Mouse (Mus musculus) embryonic facial prominence, embryonic 13.5 days (tissue): ENCODE measurements around the gene Prkch. TPM values are rescaled to one million over a fixed set of nuclear protein-coding genes. Genes with fewer than 3 reads are reported as not detected.
A peak's percentile ranks its signal among the peaks of the same experiment; 100 is the strongest.

Experiments used
- ATAC-seq: fragments of 200-750 bp; cut with Nextera tagmentation; 2 replicates; pipeline ENCODE4 v1.8.0; 2017; ENCODE audit warnings: low read depth; ENCODE audit not compliant: insufficient number of reproducible peaks, insufficient read depth, low FRiP score, low TSS enrichment
- H3K27ac ChIP-seq: fragments of 300-500 bp; sonication (generic); 2 replicates; pipeline ENCODE4 v1.5.1; 2015; ENCODE audit warnings: moderate library complexity, mild to moderate bottlenecking, inconsistent platforms
- H3K27me3 ChIP-seq: fragments of 300-500 bp; sonication (generic); 2 replicates; pipeline ENCODE4 v1.6.1; 2015; ENCODE audit warnings: mild to moderate bottlenecking, inconsistent platforms
- H3K36me3 ChIP-seq: fragments of 300-500 bp; sonication (generic); 2 replicates; pipeline ENCODE4 v1.6.1; 2015; ENCODE audit warnings: mild to moderate bottlenecking, inconsistent platforms
- H3K4me1 ChIP-seq: fragments of 300-500 bp; sonication (generic); 2 replicates; pipeline ENCODE4 v1.6.1; 2015; ENCODE audit warnings: inconsistent platforms
- H3K4me2 ChIP-seq: fragments of 300-500 bp; sonication (generic); 2 replicates; pipeline ENCODE4 v1.6.1; 2015; ENCODE audit warnings: moderate library complexity, mild to moderate bottlenecking, inconsistent platforms
- H3K4me3 ChIP-seq: fragments of 300-500 bp; sonication (generic); 2 replicates; pipeline ENCODE4 v1.5.1; 2015; ENCODE audit warnings: mild to moderate bottlenecking, inconsistent platforms
- H3K9ac ChIP-seq: fragments of 300-500 bp; sonication (generic); 2 replicates; pipeline ENCODE4 v1.6.1; 2015; ENCODE audit warnings: mild to moderate bottlenecking, inconsistent platforms
- H3K9me3 ChIP-seq: fragments of 300-500 bp; sonication (generic); 2 replicates; pipeline ENCODE4 v1.6.1; 2016; ENCODE audit warnings: inconsistent platforms
- WGBS: fragments of 180-500 bp; shearing (Covaris S2); methylation state at CpG from one replicate; pipeline ENCODE4 v1.1.7; 2015; ENCODE audit warnings: mixed read lengths; 5-methylcytosine and 5-hydroxymethylcytosine counted together
- polyA plus RNA-seq: library from polyadenylated mRNA; unstranded; fragments of >200 nt; fragmentation: Nextera tagmentation; extraction: Ambion mirVana; gene quantifications from 2 replicates; pipeline ENCODE4 v1.2.1, GENCODE M21; 2015

Prkch gene
- polyA plus RNA-seq, 1 experiment from 2014 or later = 13.3 TPM

DNA sequence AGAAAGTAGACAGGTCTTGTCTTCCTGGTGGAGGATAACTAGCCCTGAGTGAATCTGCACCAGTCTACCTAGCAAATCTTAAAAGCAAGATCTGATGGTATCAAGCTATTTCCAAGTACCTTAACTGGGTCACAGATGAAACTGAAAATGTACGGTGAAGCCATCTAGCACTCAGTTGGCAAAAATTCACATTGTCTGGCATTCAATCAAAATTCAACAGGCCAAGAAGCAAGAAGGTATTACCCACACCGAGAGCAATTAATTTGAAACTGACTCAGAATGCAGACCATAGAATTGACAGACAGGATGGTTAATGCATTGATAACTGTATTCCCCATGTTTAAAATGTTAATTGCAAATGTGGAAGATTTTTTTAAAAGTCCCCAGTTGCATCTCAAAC, 82.1 kb downstream of the Prkch start:
- ATAC-seq = no peak
- no peak overlapping the region for H3K4me2 ChIP-seq
- H3K4me3 ChIP-seq = no peak overlapping the region
- H3K36me3 ChIP-seq = no peaks in the 10 kb centered on the region
- 86% methylated on average over 2 of the region's 2 CpGs for WGBS
- H3K9me3 ChIP-seq = no peaks in the 10 kb centered on the region
- H3K27ac ChIP-seq = no peak overlapping the region
- H3K4me1 ChIP-seq = peaks cover 8% of the 10 kb centered on the region
- no peak overlapping the region for H3K9ac ChIP-seq
- H3K27me3 ChIP-seq = no peaks in the 10 kb centered on the region

DNA sequence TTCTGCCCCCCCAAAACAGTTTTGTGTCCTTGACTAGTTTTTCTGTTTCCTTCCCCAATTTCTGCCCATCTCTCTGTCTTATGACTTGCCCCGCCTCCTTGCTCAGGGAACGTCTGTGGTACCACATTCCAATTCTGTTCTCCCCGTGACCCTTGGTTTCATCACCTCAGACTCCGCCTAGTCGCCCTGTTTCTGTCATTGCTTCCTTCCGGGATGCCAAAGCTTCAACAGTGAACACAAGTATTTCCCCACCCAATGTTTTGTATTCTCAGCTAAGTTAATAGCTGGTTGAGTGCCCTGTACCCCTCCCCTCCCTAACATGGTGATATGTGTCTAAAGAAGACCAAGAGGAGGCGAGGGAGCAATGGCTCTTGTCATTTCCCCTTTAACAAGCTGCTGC, 83.0 kb downstream of the Prkch start:
- ATAC-seq = no peak

GRCm38 (mm10) chr12:73670739-73671138, 86.1 kb downstream of the Prkch start:
- Histone ChIP-seq H3K9me3 (no peaks in the 10 kb centered on the region), H3K27ac (0 out of 2 replicates have a peak overlapping the region, but pooled peaks have one; percentile 52), H3K9ac (no peak overlapping the region), H3K36me3 (no peaks in the 10 kb centered on the region), H3K4me1 (peaks cover 26% of the 10 kb centered on the region), H3K4me2 (no peak overlapping the region), H3K4me3 (no peak overlapping the region), H3K27me3 (no peaks in the 10 kb centered on the region)
- 76% methylated on average over 6 of the region's 6 CpGs for WGBS
- ATAC-seq = no peak

More for the DNA sequence above, 83.0 kb downstream of the Prkch start:
- no peak overlapping the region for H3K27ac ChIP-seq
- H3K9me3 ChIP-seq = no peaks in the 10 kb centered on the region
- H3K9ac ChIP-seq = no peak overlapping the region
- peaks cover 16% of the 10 kb centered on the region for H3K4me1 ChIP-seq
- no peaks in the 10 kb centered on the region for H3K36me3 ChIP-seq
- no peak overlapping the region for H3K4me3 ChIP-seq
- H3K27me3 ChIP-seq = no peaks in the 10 kb centered on the region
- WGBS = 78% methylated on average over 7 of the region's 7 CpGs
- H3K4me2 ChIP-seq = no peak overlapping the region

GRCm38 (mm10) chr12:73671540-73671939, 86.9 kb downstream of the Prkch start:
- Histone ChIP-seq H3K4me1 (peaks cover 26% of the 10 kb centered on the region), H3K9me3 (no peaks in the 10 kb centered on the region), H3K4me2 (no peak overlapping the region), H3K36me3 (no peaks in the 10 kb centered on the region), H3K4me3 (no peak overlapping the region), H3K9ac (no peak overlapping the region), H3K27ac (peak overlapping the region; percentile 52; the same call in 1 of the 2 replicates), H3K27me3 (no peaks in the 10 kb centered on the region)
- WGBS = 32% methylated on average over 3 of the region's 3 CpGs
- no peak for ATAC-seq

DNA sequence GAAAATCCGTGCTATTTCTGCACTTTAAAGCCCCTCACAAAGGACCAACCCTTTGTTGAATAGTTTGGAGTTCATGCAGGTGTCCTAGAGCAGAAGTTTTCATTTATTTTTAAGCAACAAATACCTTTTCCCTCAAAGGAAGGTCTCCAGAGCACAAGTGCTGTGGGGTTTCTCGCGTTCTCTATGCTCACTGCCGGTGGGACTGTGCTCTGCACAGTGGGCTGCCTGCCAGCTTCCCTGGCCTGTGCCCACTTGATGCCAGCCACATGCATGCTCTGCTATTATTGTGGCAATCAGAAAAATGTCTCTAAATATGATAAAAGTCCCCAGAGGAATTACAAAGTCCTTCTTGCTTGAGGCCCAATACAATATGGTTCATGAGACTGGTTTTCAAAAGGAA, 87.4 kb downstream of the Prkch start:
- Histone ChIP-seq H3K27ac (0 out of 2 replicates have a peak overlapping the region, but pooled peaks have one; percentile 18), H3K27me3 (no peaks in the 10 kb centered on the region), H3K36me3 (no peaks in the 10 kb centered on the region), H3K9ac (no peak overlapping the region), H3K4me1 (peaks cover 26% of the 10 kb centered on the region), H3K4me2 (no peak overlapping the region), H3K4me3 (no peak overlapping the region), H3K9me3 (no peaks in the 10 kb centered on the region)
- ATAC-seq = no peak
- WGBS = 55% methylated on average over 4 of the region's 4 CpGs

DNA sequence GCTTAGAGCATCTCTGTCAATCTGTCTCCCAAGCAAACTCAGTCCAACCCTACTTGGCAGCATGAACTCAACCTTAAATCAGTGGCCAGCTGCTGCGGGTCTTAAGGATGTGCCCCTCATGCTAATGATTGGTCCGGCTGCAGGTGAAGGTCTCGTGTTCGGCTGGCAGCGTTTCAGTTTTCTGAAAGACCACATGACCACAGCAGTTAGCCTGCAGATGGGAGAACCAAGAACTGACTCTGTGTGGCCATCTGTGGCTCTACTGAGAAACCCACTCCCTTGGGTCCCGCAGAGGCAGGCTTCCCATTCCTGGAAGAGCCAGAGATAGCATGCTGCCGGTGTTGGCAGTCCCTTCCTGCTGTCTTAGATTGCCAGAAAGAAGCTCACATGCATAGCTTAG, 89.2 kb downstream of the Prkch start:
- peaks cover 26% of the 10 kb centered on the region for H3K4me1 ChIP-seq
- no peak for ATAC-seq
- 87% methylated on average over 7 of the region's 7 CpGs for WGBS

DNA sequence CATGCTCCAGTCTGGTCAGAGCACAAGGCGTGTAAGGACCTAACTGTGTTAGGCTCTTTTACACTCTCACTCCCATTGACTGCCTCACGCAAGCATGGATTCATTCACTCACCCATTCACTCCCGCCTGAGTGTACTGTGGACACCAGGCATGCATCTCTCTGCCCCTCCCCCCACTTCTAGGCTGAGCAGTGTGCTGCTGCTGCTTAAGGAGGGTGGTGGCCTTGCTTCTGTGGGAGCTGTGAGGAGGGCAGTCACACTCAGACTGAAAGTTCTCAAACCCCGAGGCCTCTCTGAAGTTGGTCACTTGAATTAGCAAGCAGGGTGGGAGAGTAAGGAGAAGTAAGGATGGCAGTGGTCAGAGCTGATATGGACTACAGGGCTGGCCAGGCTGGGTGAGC, 90.6 kb downstream of the Prkch start:
- 59% methylated on average over 4 of the region's 4 CpGs for WGBS
- H3K4me1 ChIP-seq = peaks cover 28% of the 10 kb centered on the region
- no peaks in the 10 kb centered on the region for H3K36me3 ChIP-seq
- no peak overlapping the region for H3K27ac ChIP-seq
- no peaks in the 10 kb centered on the region for H3K9me3 ChIP-seq
- H3K4me2 ChIP-seq = no peak overlapping the region
- no peak overlapping the region for H3K9ac ChIP-seq
- H3K4me3 ChIP-seq = no peak overlapping the region
- no peak for ATAC-seq
- no peaks in the 10 kb centered on the region for H3K27me3 ChIP-seq

More for the DNA sequence above, 89.2 kb downstream of the Prkch start:
- Histone ChIP-seq H3K27ac (no peak overlapping the region), H3K9me3 (no peaks in the 10 kb centered on the region), H3K9ac (no peak overlapping the region), H3K36me3 (no peaks in the 10 kb centered on the region), H3K27me3 (no peaks in the 10 kb centered on the region), H3K4me3 (no peak overlapping the region), H3K4me2 (no peak overlapping the region)

GRCm38 (mm10) chr12:73679400-73679801, 94.8 kb downstream of the Prkch start:
- WGBS = 20% methylated on average over 7 of the region's 7 CpGs
- Histone ChIP-seq H3K4me1 (peaks cover 12% of the 10 kb centered on the region), H3K9ac (no peak overlapping the region), H3K4me3 (no peak overlapping the region), H3K36me3 (no peaks in the 10 kb centered on the region), H3K27ac (peak overlapping the region; percentile 66; the same call in 1 of the 2 replicates), H3K9me3 (no peaks in the 10 kb centered on the region), H3K4me2 (no peak overlapping the region), H3K27me3 (no peaks in the 10 kb centered on the region)
- ATAC-seq = no peak

- WGBS = 51% methylated on average over 7 of the region's 7 CpGs
- no peak overlapping the region for H3K27ac ChIP-seq
- peaks cover 9% of the 10 kb centered on the region for H3K4me1 ChIP-seq
- H3K36me3 ChIP-seq = no peaks in the 10 kb centered on the region
- H3K9ac ChIP-seq = no peak overlapping the region
- no peak overlapping the region for H3K4me3 ChIP-seq
- no peak for ATAC-seq
- no peak overlapping the region for H3K4me2 ChIP-seq
- no peaks in the 10 kb centered on the region for H3K27me3 ChIP-seq
- no peaks in the 10 kb centered on the region for H3K9me3 ChIP-seq
These were observed 98.3 kb downstream of the Prkch start for GRCm38 (mm10) chr12:73682921-73683346.

DNA sequence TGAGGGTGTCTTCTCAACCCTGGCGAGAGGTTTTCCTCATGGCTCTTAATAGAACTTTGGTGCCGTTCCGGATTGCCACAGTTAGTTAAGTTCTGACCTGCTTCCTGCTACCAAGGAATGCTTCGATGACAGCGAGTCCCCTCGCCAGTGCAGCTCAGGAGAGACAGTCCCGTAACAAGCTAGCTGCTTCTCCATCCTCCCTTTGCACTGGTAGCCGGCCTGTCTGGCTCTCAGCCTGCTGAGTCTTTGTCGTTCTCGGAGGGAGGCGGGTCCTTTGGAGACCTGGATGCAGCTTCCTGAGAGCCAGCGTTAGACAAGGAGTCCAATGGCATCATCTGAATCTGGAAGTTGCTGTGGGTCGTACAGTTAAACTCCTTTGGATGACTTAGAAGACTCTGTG, 101.3 kb downstream of the Prkch start:
- no peaks in the 10 kb centered on the region for H3K27me3 ChIP-seq
- H3K4me1 ChIP-seq = peaks cover 8% of the 10 kb centered on the region
- no peak for ATAC-seq
- no peak overlapping the region for H3K27ac ChIP-seq
- no peak overlapping the region for H3K4me2 ChIP-seq
- no peak overlapping the region for H3K4me3 ChIP-seq
- WGBS = 72% methylated on average over 13 of the region's 13 CpGs
- H3K9me3 ChIP-seq = no peaks in the 10 kb centered on the region
- H3K36me3 ChIP-seq = no peaks in the 10 kb centered on the region
- H3K9ac ChIP-seq = no peak overlapping the region

DNA sequence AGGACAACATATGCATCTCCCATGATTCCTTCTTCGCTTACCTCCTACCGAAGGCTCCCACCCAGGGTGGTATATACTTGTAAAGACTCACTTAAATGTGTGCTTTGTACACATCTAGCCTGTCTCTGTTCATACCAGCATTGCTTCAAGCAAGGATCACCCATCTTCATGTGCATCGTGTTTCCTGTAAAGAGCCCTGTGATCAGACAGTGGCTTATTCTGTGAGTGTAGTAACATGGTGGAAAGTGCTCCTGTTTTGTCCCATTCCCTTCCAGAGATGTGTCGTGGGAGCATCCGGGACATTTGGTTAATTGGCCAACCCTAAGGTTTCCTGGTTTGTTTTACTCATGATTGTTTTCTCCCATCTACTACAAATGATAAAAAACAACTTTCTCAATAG, 101.9 kb downstream of the Prkch start:
- H3K27ac ChIP-seq = no peak overlapping the region
- WGBS = 91% methylated on average over 5 of the region's 5 CpGs
- ATAC-seq = no peak
- H3K9me3 ChIP-seq = no peaks in the 10 kb centered on the region
- no peaks in the 10 kb centered on the region for H3K27me3 ChIP-seq
- H3K9ac ChIP-seq = no peak overlapping the region
- H3K4me3 ChIP-seq = no peak overlapping the region
- no peaks in the 10 kb centered on the region for H3K36me3 ChIP-seq
- H3K4me1 ChIP-seq = peaks cover 8% of the 10 kb centered on the region
- no peak overlapping the region for H3K4me2 ChIP-seq

- Histone ChIP-seq H3K27ac (0 out of 2 replicates have a peak overlapping the region, but pooled peaks have one; percentile 28), H3K27me3 (no peaks in the 10 kb centered on the region), H3K9ac (peak overlapping the region; percentile 32; the same call in 1 of the 2 replicates), H3K36me3 (no peaks in the 10 kb centered on the region), H3K4me2 (no peak overlapping the region), H3K4me1 (peaks cover 8% of the 10 kb centered on the region), H3K9me3 (no peaks in the 10 kb centered on the region), H3K4me3 (no peak overlapping the region)
- WGBS = 66% methylated on average over 20 of the region's 20 CpGs
- ATAC-seq = no peak
These were observed 102.8 kb downstream of the Prkch start for GRCm38 (mm10) chr12:73687077-73688035.
